Mouse (Mus musculus): ENCODE measurements at regions not wholly inside any gene's neighbourhood (a gene's known extent, or its start where the extent isn't known, plus 50 kb on each side); places are given as distances from the start of the nearest gene placed in this dataset.

DNA sequence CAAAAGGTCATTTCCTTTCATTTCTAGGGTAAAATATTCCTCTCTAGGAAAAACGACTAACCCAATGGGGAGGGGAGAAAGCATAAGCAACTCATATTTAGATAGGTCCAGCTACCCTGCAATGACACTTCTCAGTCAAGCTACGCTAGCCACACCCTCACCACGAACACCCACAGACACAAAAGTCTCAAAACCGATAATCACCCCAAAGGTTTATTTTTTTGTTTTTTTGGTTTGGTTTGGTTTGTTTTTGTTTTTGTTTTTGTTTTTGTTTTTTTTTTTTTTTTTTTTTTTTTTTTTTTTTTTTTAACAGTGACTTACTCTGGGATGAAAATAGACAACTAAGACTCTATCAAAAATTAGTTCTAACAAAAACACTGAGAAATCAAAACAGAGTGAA lies 196.3 kb upstream of the Atp2b1 start:
- TF ChIP-seq CTCF (IDR thresholded peaks at IDR 0.05; ENCODE audit: extremely low read depth, insufficient read depth, low read length) (no peak), POLR2A (IDR thresholded peaks at IDR 0.05; ENCODE audit: extremely low read depth, insufficient read depth, low read length) (no peak)
